Mouse (Mus musculus): ENCODE data around the gene Morc2a. TPM values are rescaled to one million over a fixed set of nuclear protein-coding genes. Genes with fewer than 3 reads are reported as not detected.

Morc2a gene
- total RNA-seq, 2 experiments from 2014 or later, result 17.4 to 17.5 TPM

DNA sequence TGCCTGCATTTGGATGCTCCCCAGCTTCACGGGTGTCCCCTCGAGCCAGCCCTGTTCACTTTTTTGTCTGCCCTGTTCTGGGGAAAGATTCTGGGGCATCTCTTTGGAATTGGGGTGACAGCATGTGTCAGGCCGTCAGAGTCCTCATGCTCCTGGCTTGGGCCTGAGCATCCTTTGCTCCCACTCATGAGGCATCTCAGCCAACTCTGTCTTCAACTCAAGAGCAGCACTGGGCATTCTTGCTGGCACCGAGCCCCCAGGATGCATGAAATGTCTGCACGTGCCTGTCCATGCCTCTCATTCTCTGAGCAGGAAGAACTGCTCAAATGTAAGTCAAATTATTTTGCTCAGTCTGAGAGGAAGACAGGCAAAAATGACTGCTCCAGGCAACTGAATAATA is 75.7 kb downstream of the Morc2a start:
- DNase-seq, result no peak
- intact Hi-C loops (cut with DNase I; ENCODE audit: low total_unique reads), result no loop called here

GRCm38 (mm10) chr11:3725331-3726054 is 76.5 kb downstream of the Morc2a start:
- intact Hi-C loops (cut with DNase I; ENCODE audit: low total_unique reads), result no loop called here
- no peak for DNase-seq

DNA sequence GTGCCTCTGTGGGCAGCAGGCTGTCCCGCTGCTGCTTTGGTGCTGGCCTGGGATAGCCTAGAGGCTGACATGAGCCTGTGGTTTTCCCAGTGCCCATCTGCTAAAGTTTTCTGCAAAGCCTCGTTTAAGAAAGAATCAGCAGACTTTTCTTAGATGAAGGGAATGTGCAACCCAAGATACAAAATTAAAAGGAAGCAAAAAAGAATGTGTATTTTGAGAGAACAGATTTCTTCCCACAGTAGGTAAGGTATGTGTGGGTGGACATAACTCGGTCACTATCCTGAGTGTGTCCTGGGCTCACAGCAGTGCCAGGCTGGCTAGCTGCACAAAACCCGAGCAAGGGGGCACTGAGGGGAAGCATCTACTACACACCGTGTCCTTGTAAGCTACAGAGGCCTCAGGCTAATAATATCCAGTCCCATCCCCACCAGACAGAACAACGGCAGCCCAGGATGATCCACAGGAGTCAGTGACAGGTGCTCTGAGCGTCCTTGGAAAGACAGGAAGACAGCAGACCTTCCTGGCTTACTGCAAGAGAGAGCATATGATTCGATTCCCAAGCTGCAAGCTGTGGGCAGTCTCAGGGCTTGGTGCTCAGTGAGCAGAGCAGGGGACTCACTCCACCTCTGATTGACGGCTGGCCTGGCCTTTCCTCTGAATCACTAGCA is 78.6 kb downstream of the Morc2a start:
- intact Hi-C loops (cut with DNase I; ENCODE audit: low total_unique reads), result no loop called here
- no peak for DNase-seq

- intact Hi-C loops (cut with DNase I; ENCODE audit: low total_unique reads), result no loop called here
- DNase-seq, result no peak
Observed at GRCm38 (mm10) chr11:3731469-3731868, 82.5 kb downstream of the Morc2a start.

DNA sequence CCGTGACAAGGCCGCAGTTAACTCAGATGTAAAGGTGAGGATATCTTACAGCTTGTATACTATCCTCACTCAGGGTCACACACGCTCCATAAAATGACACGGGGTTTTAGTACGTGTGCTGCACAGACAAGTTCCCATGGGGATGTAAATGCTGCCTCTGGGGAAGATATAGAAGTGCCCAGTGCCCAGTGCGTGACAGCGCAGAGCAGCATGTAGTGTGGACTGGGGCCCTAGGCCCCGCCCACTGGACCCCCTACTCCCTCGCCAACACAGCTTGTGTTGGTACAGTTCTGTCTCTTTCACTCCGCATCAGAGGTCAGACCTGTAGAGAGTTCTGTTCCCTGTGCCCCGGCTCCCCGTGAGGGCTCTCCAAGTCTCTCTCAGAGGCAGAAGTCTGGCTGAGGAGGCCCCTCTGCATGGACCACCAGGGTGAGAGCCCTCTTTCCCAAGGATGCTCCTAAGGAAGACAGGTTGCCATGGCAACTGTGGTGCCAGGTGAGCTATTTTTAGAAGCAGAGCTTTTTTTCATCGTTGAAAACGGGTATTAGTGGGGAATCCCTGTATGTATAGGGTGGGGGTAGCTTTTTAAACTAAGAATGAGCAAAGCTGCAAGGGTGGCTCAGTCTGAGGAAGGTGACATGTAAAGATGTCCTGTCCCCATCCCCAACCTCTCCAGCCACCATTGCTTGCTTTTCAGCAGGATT is 85.1 kb downstream of the Morc2a start:
- intact Hi-C loops (cut with DNase I; ENCODE audit: low total_unique reads), result no loop called here

DNA sequence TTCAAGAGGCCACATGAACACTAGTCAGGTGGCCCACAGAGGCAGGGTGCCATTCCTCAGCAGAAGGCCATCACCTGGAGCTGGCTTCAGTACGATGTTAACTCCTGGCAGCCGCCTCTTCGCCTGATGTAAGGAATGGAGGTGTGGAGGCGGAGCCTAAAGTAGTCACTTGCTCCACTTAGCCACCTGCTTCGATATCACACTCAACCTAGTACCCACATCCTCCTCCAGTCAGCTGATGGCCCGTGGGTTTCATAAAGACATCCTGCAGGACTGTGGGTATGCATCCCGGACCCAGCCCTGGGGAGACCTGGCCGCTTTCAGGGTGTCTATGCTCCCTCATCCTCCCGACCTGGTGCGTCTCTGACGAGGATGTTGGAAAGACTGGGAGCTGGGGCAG is 86.7 kb downstream of the Morc2a start:
- no peak for DNase-seq
- intact Hi-C loops (cut with DNase I; ENCODE audit: low total_unique reads), result no loop called here

More for the DNA sequence above, 85.1 kb downstream of the Morc2a start:
- no peak for DNase-seq

- DNase-seq, result no peak
- intact Hi-C loops (cut with DNase I; ENCODE audit: low total_unique reads), result no loop called here
Observed at GRCm38 (mm10) chr11:3738778-3739177, 89.8 kb downstream of the Morc2a start.

Other genes with a start within 250 kb of the Morc2a start
- 10 to 100 TPM; 13.2 to 13.6 TPM for gene Limk2, start 240.0 kb upstream of the Morc2a start, total RNA-seq (2021)
- 10 to 100 TPM; 16.5 to 17.2 TPM for gene Rnf185, start 196.8 kb upstream of the Morc2a start, total RNA-seq (2021)
- gene Pla2g3, start 160.9 kb upstream of the Morc2a start, total RNA-seq (2021), result under 1 TPM in 1 of 2 experiments, not detected in 1; 0.09 TPM
- gene Inpp5j, start 144.4 kb upstream of the Morc2a start, total RNA-seq (2021), result 1 to 10 TPM; 1.9 to 2.9 TPM
- gene Selenom, start 134.5 kb upstream of the Morc2a start, total RNA-seq (2021), result 10 to 100 TPM; 27.5 to 38.5 TPM
- 100 to 1,000 TPM in 1 of 2 experiments, 10 to 100 TPM in 1; 96.8 to 123 TPM for gene Smtn, start 108.6 kb upstream of the Morc2a start, total RNA-seq (2021)
- gene Osbp2, start 214.7 kb downstream of the Morc2a start, total RNA-seq (2021), result under 1 TPM; 0.45 to 0.47 TPM
- under 1 TPM; 0.10 to 0.11 TPM for gene 4921536K21Rik, start 245.9 kb downstream of the Morc2a start, total RNA-seq (2021)
- gene Dusp18, start 246.0 kb downstream of the Morc2a start, total RNA-seq (2021), result 1 to 10 TPM; 2.7 to 4.0 TPM